In genomic region chr3:25131848-25132247, GRCm38 (mm10) we compare ENCODE assay signal across 27 mouse cellular contexts. TPM values are rescaled to one million over a fixed set of nuclear protein-coding genes. Genes with fewer than 3 reads are reported as not detected.
"Had no signal": no experiment of that assay in that cellular context is flagged by ENCODE, and none has a peak within 500 bp of the region (broad histone marks: within the 10 kb centered on the region; RNA-seq: fewer than 3 reads in every experiment).

No protein-coding gene starts in this region.

- H3K27ac ChIP-seq: kidney, postnatal 0 days; layer of hippocampus, adult 2 months; limb, embryonic 10.5 days; limb, embryonic 13.5 days; liver, embryonic 12.5 days; liver, embryonic 15.5 days; lung, embryonic 15.5 days; midbrain, embryonic 10.5 days; midbrain, embryonic 13.5 days; neural tube, embryonic 13.5 days; stomach, postnatal 0 days had no signal

- H3K9ac ChIP-seq: limb, embryonic 13.5 days; liver, embryonic 12.5 days; liver, embryonic 15.5 days; lung, embryonic 15.5 days; midbrain, embryonic 13.5 days; neural tube, embryonic 13.5 days had no signal

- H3K36me3 ChIP-seq: limb, embryonic 10.5 days; limb, embryonic 13.5 days; liver, embryonic 12.5 days; liver, embryonic 15.5 days; lung, embryonic 15.5 days; midbrain, embryonic 10.5 days; midbrain, embryonic 13.5 days; neural tube, embryonic 13.5 days had no signal

- H3K9me3 ChIP-seq: limb, embryonic 10.5 days; limb, embryonic 13.5 days; liver, embryonic 12.5 days; liver, embryonic 15.5 days; lung, embryonic 15.5 days; megakaryocyte, embryonic 14.5 days; midbrain, embryonic 10.5 days; midbrain, embryonic 13.5 days; neural tube, embryonic 13.5 days had no signal

- ATAC-seq: liver, embryonic 12.5 days; midbrain, embryonic 13.5 days; midbrain, embryonic 16.5 days had no signal

- H3K4me3 ChIP-seq: layer of hippocampus, adult 2 months; limb, embryonic 10.5 days; limb, embryonic 13.5 days; liver, embryonic 12.5 days; liver, embryonic 15.5 days; lung, embryonic 15.5 days; megakaryocyte, embryonic 14.5 days; midbrain, embryonic 10.5 days; midbrain, embryonic 13.5 days; myocyte; neural tube, embryonic 13.5 days had no signal

- DNase-seq: kidney, adult 2 months; kidney, postnatal 25 days; layer of hippocampus, adult 9-11 months; liver; lung, adult 18-20 months; lung, postnatal 10 days; lung, postnatal 36 days; retina, postnatal 1 day; thymus, adult 2 months; thymus, postnatal 14 days; thymus, postnatal 4 days had no signal

- H3K4me2 ChIP-seq: limb, embryonic 13.5 days; liver, embryonic 12.5 days; liver, embryonic 15.5 days; lung, embryonic 15.5 days; midbrain, embryonic 13.5 days; neural tube, embryonic 13.5 days had no signal

- H3K4me1 ChIP-seq: limb, embryonic 10.5 days; liver, embryonic 12.5 days; liver, embryonic 15.5 days; lung, embryonic 15.5 days; megakaryocyte, embryonic 14.5 days had no signal

- H3K27me3 ChIP-seq: limb, embryonic 13.5 days; liver, embryonic 12.5 days; liver, embryonic 15.5 days; lung, embryonic 15.5 days; megakaryocyte, embryonic 14.5 days; midbrain, embryonic 13.5 days; neural tube, embryonic 13.5 days had no signal

RNA-seq across cellular contexts. Expression of gene Naaladl2, which starts 12.2 kb away (rescaled TPM):
- total RNA-seq: monocyte, adult 5-6 weeks; neutrophil, adult 5-6 weeks had no signal
- polyA plus RNA-seq: myocyte had no signal
